8 mouse cellular contexts compared by ENCODE assay signal in the genomic region with DNA sequence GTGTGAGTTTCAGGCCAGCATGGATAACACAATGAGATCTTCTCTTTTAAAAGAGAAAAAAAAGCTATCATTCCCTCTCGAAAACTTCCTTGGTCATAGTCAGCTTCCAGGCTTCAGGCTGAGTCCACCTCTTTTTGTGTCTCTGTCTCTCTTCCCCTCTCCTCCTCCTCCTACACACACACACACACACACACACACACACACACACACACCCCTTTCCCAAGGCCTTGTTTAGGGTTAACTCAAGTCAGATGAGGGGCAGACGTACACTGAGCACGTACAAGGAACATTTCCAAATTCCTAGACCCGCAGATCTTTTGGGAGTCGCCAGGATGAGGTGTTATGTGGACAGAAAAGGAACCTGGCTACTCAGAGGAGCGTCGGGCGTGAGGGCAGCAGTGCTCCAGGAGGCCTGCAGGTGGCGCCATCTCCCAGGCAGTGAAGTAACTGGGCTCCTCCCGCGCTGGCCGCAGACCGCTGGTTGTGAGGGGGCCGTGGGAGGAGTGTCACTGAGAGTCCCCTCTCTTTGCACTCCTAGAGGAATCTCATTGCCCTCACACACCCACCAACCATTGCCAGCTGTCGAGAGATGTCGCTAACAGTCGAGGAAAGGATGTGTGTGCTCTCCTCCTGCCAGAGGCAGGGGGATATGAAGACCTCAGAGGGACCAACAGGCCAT. TPM values are rescaled to one million over a fixed set of nuclear protein-coding genes. Genes with fewer than 3 reads are reported as not detected.
DNase-seq lines count a peak whose midpoint lies in the region; ATAC-seq and TF ChIP-seq lines count a peak whose summit lies in the region.

No protein-coding gene starts in this region.

- peak; percentile 50 for DNase-seq in CH12.LX (ENCODE audit: extremely low read depth)
- peak; percentile 39 to 56 for DNase-seq in adrenal gland, postnatal 4 days (ENCODE audit: low spot score in 2 of 2)
- DNase-seq in layer of hippocampus, postnatal 10 days (ENCODE audit: low spot score in 2 of 2) = peak; percentile 81
- DNase-seq in lung, postnatal 25 days (ENCODE audit: low spot score) = peak; percentile 46
- DNase-seq in retina, postnatal 1 day = peak; percentile 88
- DNase-seq in urinary bladder, postnatal 14 days (ENCODE audit: low spot score) = peak; percentile 64

- H3K9me3 ChIP-seq in CH12.LX (replicated peaks; ENCODE audit: low read length) = no peaks in the 10 kb centered on the region
- H3K9me3 ChIP-seq in embryonic facial prominence, embryonic 13.5 days = no peaks in the 10 kb centered on the region
- no peaks in the 10 kb centered on the region for H3K9me3 ChIP-seq in heart, embryonic 16.5 days (replicated peaks; ENCODE audit: control insufficient read depth, low read length)

- H3K27ac ChIP-seq in CH12.LX (ENCODE audit: insufficient read depth, low read depth) = no peak overlapping the region
- no peak overlapping the region for H3K27ac ChIP-seq in embryonic facial prominence, embryonic 13.5 days
- no peak overlapping the region for H3K27ac ChIP-seq in heart, embryonic 16.5 days (ENCODE audit: low read length)

- in situ Hi-C loops in CH12.LX (cut with MboI; ENCODE audit: low pct_ligation_motif_present, low pct_unique_long_range_greater_than_20kb, low sequenced_read_pairs) = no loop called here

- no peaks in the 10 kb centered on the region for H3K79me2 ChIP-seq in CH12.LX (replicated peaks; ENCODE audit: control insufficient read depth, extremely low read depth, insufficient read depth, poor library complexity, severe bottlenecking)

- peak overlapping the region; percentile 77; the same call in 1 of the 2 replicates for H3K4me2 ChIP-seq in CH12.LX (ENCODE audit: insufficient read depth, low read depth, poor library complexity, severe bottlenecking)
- H3K4me2 ChIP-seq in embryonic facial prominence, embryonic 13.5 days = peak overlapping the region; percentile 50
- H3K4me2 ChIP-seq in heart, embryonic 16.5 days (ENCODE audit: low read depth, low read length) = peak overlapping the region; percentile 56

- H3K4me1 ChIP-seq in CH12.LX (ENCODE audit: control insufficient read depth in 1 of 2, insufficient read depth in 2 of 2) = peaks cover 4 to 5% of the 10 kb centered on the region in 2 experiments; a peak in 2 of 4 replicates
- peaks cover 13% of the 10 kb centered on the region for H3K4me1 ChIP-seq in embryonic facial prominence, embryonic 13.5 days
- H3K4me1 ChIP-seq in heart, embryonic 16.5 days (ENCODE audit: control insufficient read depth, insufficient read depth, low read length) = peaks cover 3% of the 10 kb centered on the region; the same call in 1 of the 2 replicates

- TF ChIP-seq RAD21 in CH12.LX (IDR thresholded peaks at IDR 0.05; ENCODE audit: low read depth, low read length) = peak; percentile 89

- TF ChIP-seq CTCF in CH12.LX (conservative IDR thresholded peaks at IDR 0.05 in 1 of 2, IDR thresholded peaks at IDR 0.05 in 1 of 2; ENCODE audit: low read depth in 2 of 2, low read length in 2 of 2) = peak; percentile 79 to 90

- peaks cover 0 to 3% of the 10 kb centered on the region in 2 experiments for H3K36me3 ChIP-seq in CH12.LX (replicated peaks in 1 of 2; ENCODE audit: control insufficient read depth in 1 of 2, insufficient read depth in 1 of 2, low read length in 1 of 2)
- H3K36me3 ChIP-seq in embryonic facial prominence, embryonic 13.5 days = 0 out of 2 replicates have a peak, but pooled peaks cover 13% of the 10 kb centered on the region
- no peaks in the 10 kb centered on the region; the same call in 1 of the 2 replicates for H3K36me3 ChIP-seq in heart, embryonic 16.5 days (ENCODE audit: control insufficient read depth, insufficient read depth)

- TF ChIP-seq POLR2A in CH12.LX (IDR thresholded peaks at IDR 0.05; ENCODE audit: low read depth, low read length) = no peak

- no peak overlapping the region for H3K4me3 ChIP-seq in CH12.LX (replicated peaks in 1 of 3; ENCODE audit: low read depth in 2 of 3, low read length in 2 of 3, poor library complexity in 1 of 3)
- peak overlapping the region; percentile 13; the same call in 1 of the 2 replicates for H3K4me3 ChIP-seq in embryonic facial prominence, embryonic 13.5 days
- no peak overlapping the region for H3K4me3 ChIP-seq in heart, embryonic 16.5 days (ENCODE audit: low read length)

- H3K9ac ChIP-seq in CH12.LX (ENCODE audit: insufficient read depth, low read depth) = no peak overlapping the region
- H3K9ac ChIP-seq in embryonic facial prominence, embryonic 13.5 days = peak overlapping the region; percentile 44; the same call in 1 of the 2 replicates
- no peak overlapping the region; the same call in 1 of the 2 replicates for H3K9ac ChIP-seq in heart, embryonic 16.5 days (ENCODE audit: low read length)

- dilution Hi-C loops in CH12.LX (cut with MboI; ENCODE audit: extremely low pct_ligation_motif_present, extremely low pct_unique_long_range_greater_than_20kb, low sequenced_read_pairs) = no loop called here

- 3% methylated on average over 17 of the region's 17 CpGs for WGBS in embryonic facial prominence, embryonic 13.5 days
- 5% methylated on average over 17 of the region's 17 CpGs for WGBS in heart, embryonic 16.5 days

- no peak; the same call in 1 of the 2 replicates for ATAC-seq in embryonic facial prominence, embryonic 13.5 days (ENCODE audit: insufficient number of reproducible peaks, insufficient read depth, low FRiP score, low TSS enrichment, low read depth)
- ATAC-seq in heart, embryonic 16.5 days (replicated peaks; ENCODE audit: extremely low read depth, insufficient read depth, low FRiP score) = no peak; the same call in 1 of the 2 replicates

- TF ChIP-seq EP300 in CH12.LX (IDR thresholded peaks at IDR 0.05; ENCODE audit: low read length) = no peak

- peaks cover 1% of the 10 kb centered on the region for H3K27me3 ChIP-seq in CH12.LX (replicated peaks)
- no peaks in the 10 kb centered on the region for H3K27me3 ChIP-seq in embryonic facial prominence, embryonic 13.5 days
- H3K27me3 ChIP-seq in heart, embryonic 16.5 days (ENCODE audit: control insufficient read depth, insufficient read depth, low read length) = no peaks in the 10 kb centered on the region

TF ChIP-seq in CH12.LX, 34 proteins besides CTCF, POLR2A, EP300 and RAD21:
- TF ChIP-seq ZC3H11A (IDR thresholded peaks at IDR 0.05; ENCODE audit: low read depth, low read length) (peak; percentile 58), SMC3 (IDR thresholded peaks at IDR 0.05; ENCODE audit: low read depth, low read length) (peak; percentile 80), MAX (IDR thresholded peaks at IDR 0.05; ENCODE audit: low read length) (no peak), IRF4 (IDR thresholded peaks at IDR 0.05; ENCODE audit: low read depth, low read length) (0 out of 2 replicates have a peak, but pooled peaks have one; percentile 41)
TF ChIP-seq in CH12.LX: peak in this region for 3.

RNA-seq across cellular contexts. Expression of gene Chmp4b, which starts 51.3 kb away (rescaled TPM):
- total RNA-seq in CH12.LX (2012; rRNA removed) (105 and 107 TPM in 2 replicates), CH12.LX (2014; rRNA removed) (113 and 119 TPM in 2 replicates)
- 152 and 156 TPM in 2 replicates for polyA plus RNA-seq in CH12.LX (2012; ENCODE audit: insufficient read length, low read depth)
- total RNA-seq in adrenal gland, postnatal 4 days (2021) = 100 to 1,000 TPM; 214 to 228 TPM
- 32.8 and 34.7 TPM in 2 replicates for polyA plus RNA-seq in embryonic facial prominence, embryonic 13.5 days (2015; fragmentation: Nextera tagmentation; extraction: Ambion mirVana)
- 22.5 and 23.0 TPM in 2 replicates for polyA plus RNA-seq in heart, embryonic 16.5 days (2015; fragmentation: Nextera tagmentation; extraction: Ambion mirVana)
- total RNA-seq in layer of hippocampus, postnatal 10 days (2021) = 100 to 1,000 TPM; 209 to 213 TPM
